Mouse (Mus musculus) stomach, embryonic 14.5 days (tissue): ENCODE results near the gene Ftl1. TPM values are rescaled to one million over a fixed set of nuclear protein-coding genes. Genes with fewer than 3 reads are reported as not detected.

ENCODE experiments used
- ATAC-seq: fragments of 200-750 bp; cut with Nextera tagmentation; 2 replicates; pipeline ENCODE4 v1.8.0; 2017; ENCODE audit warnings: low read depth, moderate TSS enrichment; ENCODE audit not compliant: insufficient number of reproducible peaks, insufficient read depth, low FRiP score
- H3K27ac ChIP-seq: fragments of 300-500 bp; sonication (generic); 2 replicates; pipeline ENCODE4 v1.5.1; 2014; ENCODE audit warnings: mild to moderate bottlenecking, low read length, moderate library complexity, mixed read lengths
- H3K27me3 ChIP-seq: fragments of 300-500 bp; sonication (generic); 2 replicates; pipeline ENCODE4 v1.6.1; 2014; ENCODE audit warnings: low read length, control low read depth, mixed read lengths; ENCODE audit not compliant: control insufficient read depth, insufficient read depth
- H3K36me3 ChIP-seq: fragments of 300-500 bp; sonication (generic); 2 replicates; pipeline ENCODE4 v1.6.1; 2014; ENCODE audit warnings: mild to moderate bottlenecking, control low read depth, low read length, moderate library complexity, mixed read lengths; ENCODE audit not compliant: control insufficient read depth, insufficient read depth
- H3K4me1 ChIP-seq: fragments of 300-500 bp; sonication (generic); 2 replicates; pipeline ENCODE4 v1.6.1; 2014; ENCODE audit warnings: low read length, control low read depth, mixed read lengths; ENCODE audit not compliant: control insufficient read depth, insufficient read depth
- H3K4me2 ChIP-seq: fragments of 300-500 bp; sonication (generic); replicated peaks from 2 replicates; pipeline ENCODE4 v1.6.1; 2014; ENCODE audit warnings: low read depth, low read length, control low read depth
- H3K4me3 ChIP-seq: fragments of 300-500 bp; sonication (generic); 2 replicates; pipeline ENCODE4 v1.5.1; 2014; ENCODE audit warnings: low read depth, low read length, control low read depth
- H3K9ac ChIP-seq: fragments of 300-500 bp; sonication (generic); replicated peaks from 2 replicates; pipeline ENCODE4 v1.6.1; 2014; ENCODE audit warnings: low read depth, mild to moderate bottlenecking, control low read depth, low read length, moderate library complexity, mixed read lengths
- H3K9me3 ChIP-seq: fragments of 300-500 bp; sonication (generic); 2 replicates; pipeline ENCODE4 v1.6.1; 2016; ENCODE audit warnings: low read depth, low read length, control low read depth; ENCODE audit not compliant: control insufficient read depth
- WGBS: fragments of 180-500 bp; shearing (Covaris S2); extraction: QIAGEN DNeasy Blood & Tissue Kit; methylation state at CpG from one replicate; pipeline ENCODE4 v1.1.7; 2014; 5-methylcytosine and 5-hydroxymethylcytosine counted together
- microRNA-seq: library from miRNA; unstranded; fragments of <30 nt; microRNA quantifications from one replicate; pipeline ENCODE4, GENCODE M21; 2016
- polyA plus RNA-seq: library from polyadenylated mRNA; unstranded; fragments of >200 nt; fragmentation: Nextera tagmentation; extraction: Ambion mirVana; gene quantifications from 2 replicates; pipeline ENCODE4 v1.2.1, GENCODE M21; 2014

The Ftl1 gene
- polyA plus RNA-seq, 1 experiment from 2014 or later, result 4,681 TPM

DNA sequence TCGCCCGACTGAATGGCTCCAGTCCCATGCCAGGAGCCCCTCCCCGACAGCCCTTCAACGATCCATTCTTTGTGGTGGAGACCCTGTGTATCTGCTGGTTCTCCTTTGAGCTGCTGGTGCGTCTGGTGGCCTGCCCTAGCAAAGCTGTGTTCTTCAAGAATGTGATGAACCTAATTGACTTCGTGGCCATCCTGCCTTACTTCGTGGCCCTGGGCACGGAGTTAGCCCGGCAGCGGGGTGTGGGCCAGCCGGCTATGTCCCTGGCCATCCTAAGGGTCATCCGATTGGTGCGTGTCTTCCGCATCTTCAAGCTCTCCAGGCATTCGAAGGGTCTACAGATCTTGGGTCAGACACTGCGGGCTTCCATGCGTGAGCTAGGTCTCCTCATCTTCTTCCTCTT lies 50.7 kb downstream of the Ftl1 start:
- H3K9me3 ChIP-seq, result no peaks in the 10 kb centered on the region
- no peak overlapping the region for H3K27ac ChIP-seq
- peaks cover 40% of the 10 kb centered on the region for H3K27me3 ChIP-seq
- H3K4me3 ChIP-seq, result no peak overlapping the region
- peaks cover 3% of the 10 kb centered on the region; the same call in 1 of the 2 replicates for H3K4me1 ChIP-seq
- H3K9ac ChIP-seq, result no peak overlapping the region
- no peak for ATAC-seq
- WGBS, result 88% methylated on average over 17 of the region's 17 CpGs
- no peaks in the 10 kb centered on the region for H3K36me3 ChIP-seq
- H3K4me2 ChIP-seq, result no peak overlapping the region

DNA sequence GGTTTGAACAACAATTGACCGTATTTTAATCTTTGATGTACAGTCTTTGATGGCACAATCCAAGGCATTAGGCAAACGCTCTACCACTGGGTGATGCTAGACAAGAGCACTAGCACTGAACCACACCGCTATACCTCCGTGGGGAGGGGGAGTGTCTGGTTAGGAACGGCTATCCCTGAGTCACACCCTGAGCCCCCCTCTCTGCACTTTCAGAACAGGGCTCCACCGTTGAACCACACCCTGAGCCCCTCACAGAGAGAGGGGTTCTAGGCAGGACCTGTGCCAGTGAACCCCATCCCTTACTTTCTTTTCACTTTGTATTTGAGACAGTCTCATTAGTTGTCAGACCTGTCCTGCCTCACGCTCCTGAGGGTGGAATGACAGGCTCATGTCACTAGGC lies 51.3 kb downstream of the Ftl1 start:
- no peak overlapping the region for H3K4me3 ChIP-seq
- ATAC-seq, result no peak
- H3K4me1 ChIP-seq, result no peaks in the 10 kb centered on the region
- no peak overlapping the region for H3K27ac ChIP-seq
- H3K9me3 ChIP-seq, result no peaks in the 10 kb centered on the region
- 69% methylated on average over 7 of the region's 7 CpGs for WGBS
- peaks cover 39% of the 10 kb centered on the region for H3K27me3 ChIP-seq
- no peaks in the 10 kb centered on the region for H3K36me3 ChIP-seq
- no peak overlapping the region for H3K9ac ChIP-seq
- H3K4me2 ChIP-seq, result no peak overlapping the region

Small RNAs within 50 kb of the gene (microRNA-seq; reads per million reads assigned to microRNA genes)
- not detected for gene Gm22133

Other genes starting within 250 kb of the Ftl1 start
- 0.45 and 1.2 TPM in 2 replicates for gene Dkkl1, start 247.7 kb downstream of the Ftl1 start, polyA plus RNA-seq
- gene Tead2, start 244.1 kb downstream of the Ftl1 start, polyA plus RNA-seq, result 155 and 167 TPM in 2 replicates
- gene Cd37, start 220.8 kb downstream of the Ftl1 start, polyA plus RNA-seq, result 2.2 and 3.5 TPM in 2 replicates
- gene Slc6a16, start 218.8 kb downstream of the Ftl1 start, polyA plus RNA-seq, result not detected in 2 replicates
- gene Slc6a21, start 182.4 kb downstream of the Ftl1 start, polyA plus RNA-seq, result not detected in 2 replicates
- 18.3 and 23.5 TPM in 2 replicates for gene Trpm4, start 126.1 kb downstream of the Ftl1 start, polyA plus RNA-seq
- gene Hrc, start 124.6 kb downstream of the Ftl1 start, polyA plus RNA-seq, result 0.78 and 1.8 TPM in 2 replicates
- 5.2 and 6.1 TPM in 2 replicates for gene Ppfia3, start 92.9 kb downstream of the Ftl1 start, polyA plus RNA-seq
- 4.2 and 5.1 TPM in 2 replicates for gene Lin7b, start 89.3 kb downstream of the Ftl1 start, polyA plus RNA-seq
- 118 and 124 TPM in 2 replicates for gene Snrnp70, start 64.1 kb downstream of the Ftl1 start, polyA plus RNA-seq
- gene Kcna7, start 54.2 kb downstream of the Ftl1 start, polyA plus RNA-seq, result not detected in 2 replicates
- gene Ntf5, start 46.2 kb downstream of the Ftl1 start, polyA plus RNA-seq, result 4.1 and 4.5 TPM in 2 replicates
- gene Lhb, start 39.1 kb downstream of the Ftl1 start, polyA plus RNA-seq, result 0.52 TPM in 1 of 2 replicates, not detected in the other
- gene Gys1, start 25.0 kb downstream of the Ftl1 start, polyA plus RNA-seq, result 32.7 and 35.3 TPM in 2 replicates
- gene Ruvbl2, start 21.8 kb downstream of the Ftl1 start, polyA plus RNA-seq, result 132 and 135 TPM in 2 replicates
- 67.1 and 83.9 TPM in 2 replicates for gene Bax, start 7.0 kb upstream of the Ftl1 start, polyA plus RNA-seq
- gene Tulp2, start 22.0 kb upstream of the Ftl1 start, polyA plus RNA-seq, result 1.7 and 2.9 TPM in 2 replicates
- gene Gm45808, start 26.9 kb upstream of the Ftl1 start, polyA plus RNA-seq, result not detected in 2 replicates
- 2.7 and 3.4 TPM in 2 replicates for gene Dhdh, start 28.9 kb upstream of the Ftl1 start, polyA plus RNA-seq
- gene Nucb1, start 50.5 kb upstream of the Ftl1 start, polyA plus RNA-seq, result 199 TPM in 2 replicates
- gene Ppp1r15a, start 66.4 kb upstream of the Ftl1 start, polyA plus RNA-seq, result 12.7 and 18.3 TPM in 2 replicates
- gene Plekha4, start 66.4 kb upstream of the Ftl1 start, polyA plus RNA-seq, result 1.5 and 2.6 TPM in 2 replicates
- gene Hsd17b14, start 95.0 kb upstream of the Ftl1 start, polyA plus RNA-seq, result 1.8 and 1.9 TPM in 2 replicates
- gene Bcat2, start 110.3 kb upstream of the Ftl1 start, polyA plus RNA-seq, result 61.6 and 63.4 TPM in 2 replicates
- 0.36 and 0.55 TPM in 2 replicates for gene Fgf21, start 155.6 kb upstream of the Ftl1 start, polyA plus RNA-seq
- 0.63 and 0.78 TPM in 2 replicates for gene Fut1, start 157.4 kb upstream of the Ftl1 start, polyA plus RNA-seq
- gene Izumo1, start 161.9 kb upstream of the Ftl1 start, polyA plus RNA-seq, result 0.23 and 0.62 TPM in 2 replicates
- 6.2 and 7.8 TPM in 2 replicates for gene Rasip1, start 167.6 kb upstream of the Ftl1 start, polyA plus RNA-seq
- gene Mamstr, start 180.1 kb upstream of the Ftl1 start, polyA plus RNA-seq, result 7.2 TPM in 2 replicates
- gene Fut2, start 206.5 kb upstream of the Ftl1 start, polyA plus RNA-seq, result 5.7 and 6.1 TPM in 2 replicates
- gene Ntn5, start 224.1 kb upstream of the Ftl1 start, polyA plus RNA-seq, result 0.67 and 1.0 TPM in 2 replicates
- gene Sec1, start 234.5 kb upstream of the Ftl1 start, polyA plus RNA-seq, result 4.8 and 5.7 TPM in 2 replicates
- gene Car11, start 240.0 kb upstream of the Ftl1 start, polyA plus RNA-seq, result 10.4 and 11.4 TPM in 2 replicates
- gene Dbp, start 245.2 kb upstream of the Ftl1 start, polyA plus RNA-seq, result 6.4 and 6.7 TPM in 2 replicates